Mouse (Mus musculus) ES-Bruce4 (cell line): ENCODE data around the gene Tnnt1.

Source experiments
- CTCF ChIP-seq: IDR thresholded peaks from one replicate; pipeline ENCODE4 v1.8.1; 2011; ENCODE audit warnings: low read depth, low read length
- EP300 ChIP-seq: IDR thresholded peaks from 2 replicates; pipeline ENCODE4 v1.6.1; 2011; ENCODE audit warnings: low read depth, low read length; ENCODE audit not compliant: insufficient read depth
- POLR2A ChIP-seq: IDR thresholded peaks from one replicate; pipeline ENCODE4 v1.8.1; 2011; ENCODE audit warnings: low read length; ENCODE audit not compliant: insufficient read depth

- no peak for TF ChIP-seq CTCF
- no peak for TF ChIP-seq POLR2A
- TF ChIP-seq EP300 = no peak
Measured at GRCm38 (mm10) chr7:4467801-4468200, 48.4 kb downstream of the Tnnt1 start.
